Mouse (Mus musculus) E14TG2a.4 (cell line): Measurements from ENCODE around the gene Btbd8.

ENCODE experiments used
- CTCF ChIP-seq: conservative IDR thresholded peaks from 2 replicates; pipeline ENCODE4 v1.5.1; 2014; ENCODE audit warnings: low read length
- POU5F1 ChIP-seq: IDR thresholded peaks from 2 replicates; pipeline ENCODE4 v1.6.1; 2014; ENCODE audit warnings: low read length, borderline replicate concordance

GRCm38 (mm10) chr5:107515453-107515852, 77.7 kb downstream of the Btbd8 start:
- TF ChIP-seq CTCF (no peak), POU5F1 (no peak)
